Mouse (Mus musculus) ES-Bruce4 (cell line): ENCODE results near the gene Smtnl1.

Experiments
- EP300 ChIP-seq: IDR thresholded peaks from 2 replicates; pipeline ENCODE4 v1.6.1; 2011; ENCODE audit warnings: low read depth, low read length; ENCODE audit not compliant: insufficient read depth
- POLR2A ChIP-seq: IDR thresholded peaks from one replicate; pipeline ENCODE4 v1.8.1; 2011; ENCODE audit warnings: low read length; ENCODE audit not compliant: insufficient read depth

DNA sequence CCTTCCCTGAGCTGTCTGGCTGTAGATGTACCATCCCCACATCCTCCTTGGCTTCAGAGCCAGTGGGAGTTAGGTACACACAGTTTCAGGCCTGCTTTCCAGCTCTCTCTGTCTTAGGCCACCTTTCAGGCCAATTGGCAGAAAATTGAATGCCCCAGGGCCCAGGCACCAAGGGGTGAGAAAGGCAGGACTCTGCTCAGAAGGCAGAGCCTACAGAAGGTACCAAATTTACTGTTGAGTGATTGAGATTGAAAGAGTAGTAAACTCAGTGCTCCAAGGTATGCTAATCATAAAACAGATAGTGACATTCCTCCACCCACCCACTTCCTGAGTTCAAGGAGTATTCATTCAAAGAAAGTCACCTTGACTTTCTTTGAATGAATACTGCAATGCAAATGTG, 13.1 kb downstream of the Smtnl1 start:
- TF ChIP-seq EP300 (peak; percentile 60; the same call in 1 of the 2 replicates), POLR2A (no peak)
